Mouse (Mus musculus) limb, embryonic 13.5 days (tissue): ENCODE data around the gene Dnm3. TPM values are rescaled to one million over a fixed set of nuclear protein-coding genes. Genes with fewer than 3 reads are reported as not detected.

Source experiments
- ATAC-seq: fragments of 200-750 bp; cut with Nextera tagmentation; 2 replicates; pipeline ENCODE4 v1.8.0; 2017; ENCODE audit warnings: low read depth, moderate number of reproducible peaks, moderate TSS enrichment; ENCODE audit not compliant: low FRiP score
- H3K27ac ChIP-seq: fragments of 300-500 bp; sonication (generic); 2 replicates; pipeline ENCODE4 v1.5.1; 2015; ENCODE audit warnings: inconsistent platforms, mild to moderate bottlenecking, moderate library complexity
- H3K27me3 ChIP-seq: fragments of 300-500 bp; sonication (generic); 2 replicates; pipeline ENCODE4 v1.6.1; 2015; ENCODE audit warnings: mild to moderate bottlenecking, inconsistent platforms
- H3K36me3 ChIP-seq: fragments of 300-500 bp; sonication (generic); 2 replicates; pipeline ENCODE4 v1.6.1; 2015; ENCODE audit warnings: inconsistent platforms, mild to moderate bottlenecking, moderate library complexity
- H3K4me1 ChIP-seq: fragments of 300-500 bp; sonication (generic); 2 replicates; pipeline ENCODE4 v1.6.1; 2015; ENCODE audit warnings: inconsistent platforms
- H3K4me2 ChIP-seq: fragments of 300-500 bp; sonication (generic); replicated peaks from 2 replicates; pipeline ENCODE4 v1.6.1; 2015; ENCODE audit warnings: inconsistent platforms, mild to moderate bottlenecking, moderate library complexity
- H3K4me3 ChIP-seq: fragments of 300-500 bp; sonication (generic); 2 replicates; pipeline ENCODE4 v1.5.1; 2015; ENCODE audit warnings: moderate library complexity, mild to moderate bottlenecking, inconsistent platforms
- H3K9ac ChIP-seq: fragments of 300-500 bp; sonication (generic); 2 replicates; pipeline ENCODE4 v1.6.1; 2015; ENCODE audit warnings: mild to moderate bottlenecking, inconsistent platforms
- H3K9me3 ChIP-seq: fragments of 300-500 bp; sonication (generic); 2 replicates; pipeline ENCODE4 v1.6.1; 2016; ENCODE audit warnings: inconsistent platforms
- WGBS: fragments of 180-500 bp; shearing (Covaris S2); methylation state at CpG from one replicate; pipeline ENCODE4 v1.1.7; 2015; 5-methylcytosine and 5-hydroxymethylcytosine counted together
- polyA plus RNA-seq: library from polyadenylated mRNA; unstranded; fragments of >200 nt; fragmentation: Nextera tagmentation; extraction: Ambion mirVana; gene quantifications from 2 replicates; pipeline ENCODE4 v1.2.1, GENCODE M21; 2015

Dnm3 gene
- polyA plus RNA-seq, 1 experiment from 2014 or later, result 28.0 TPM

GRCm38 (mm10) chr1:162463676-162464075 is 14.2 kb downstream of the Dnm3 start:
- Histone ChIP-seq H3K27ac (no peak overlapping the region), H3K4me1 (no peaks in the 10 kb centered on the region), H3K4me2 (no peak overlapping the region), H3K27me3 (no peaks in the 10 kb centered on the region), H3K9ac (no peak overlapping the region), H3K36me3 (no peaks in the 10 kb centered on the region), H3K4me3 (no peak overlapping the region), H3K9me3 (no peaks in the 10 kb centered on the region)
- 91% methylated on average over 8 of the region's 8 CpGs for WGBS
- no peak for ATAC-seq

- H3K27me3 ChIP-seq, result no peaks in the 10 kb centered on the region
- no peaks in the 10 kb centered on the region for H3K9me3 ChIP-seq
- ATAC-seq, result no peak
- H3K4me1 ChIP-seq, result peaks cover 1% of the 10 kb centered on the region
- WGBS, result 76% methylated on average over 2 of the region's 2 CpGs
- no peaks in the 10 kb centered on the region for H3K36me3 ChIP-seq
- no peak overlapping the region for H3K4me3 ChIP-seq
- no peak overlapping the region for H3K9ac ChIP-seq
- no peak overlapping the region for H3K27ac ChIP-seq
- H3K4me2 ChIP-seq, result no peak overlapping the region
These were observed 19.1 kb downstream of the Dnm3 start for GRCm38 (mm10) chr1:162458711-162459110.

- WGBS, result 95% methylated on average over 6 of the region's 6 CpGs
- H3K4me1 ChIP-seq, result peaks cover 5% of the 10 kb centered on the region
- H3K27ac ChIP-seq, result no peak overlapping the region
- no peak for ATAC-seq
- no peaks in the 10 kb centered on the region for H3K36me3 ChIP-seq
- no peaks in the 10 kb centered on the region for H3K27me3 ChIP-seq
- no peak overlapping the region for H3K4me2 ChIP-seq
- H3K9ac ChIP-seq, result no peak overlapping the region
- H3K4me3 ChIP-seq, result no peak overlapping the region
- no peaks in the 10 kb centered on the region for H3K9me3 ChIP-seq
These were observed 21.0 kb downstream of the Dnm3 start for GRCm38 (mm10) chr1:162456861-162457260.

GRCm38 (mm10) chr1:162456406-162456805 is 21.4 kb downstream of the Dnm3 start:
- no peaks in the 10 kb centered on the region for H3K27me3 ChIP-seq
- H3K4me1 ChIP-seq, result peaks cover 5% of the 10 kb centered on the region
- no peak overlapping the region for H3K9ac ChIP-seq
- no peak overlapping the region for H3K27ac ChIP-seq
- no peak overlapping the region for H3K4me3 ChIP-seq
- WGBS, result 87% methylated on average over 4 of the region's 4 CpGs
- no peaks in the 10 kb centered on the region for H3K9me3 ChIP-seq
- H3K4me2 ChIP-seq, result no peak overlapping the region
- no peaks in the 10 kb centered on the region for H3K36me3 ChIP-seq
- no peak for ATAC-seq

- 44% methylated on average over 8 of the region's 8 CpGs for WGBS
These were observed 24.3 kb downstream of the Dnm3 start for GRCm38 (mm10) chr1:162453578-162453977.

GRCm38 (mm10) chr1:162453030-162453429 is 24.8 kb downstream of the Dnm3 start:
- 79% methylated on average over 6 of the region's 6 CpGs for WGBS
- no peak for ATAC-seq
- Histone ChIP-seq H3K4me3 (no peak overlapping the region), H3K27ac (no peak overlapping the region), H3K9me3 (no peaks in the 10 kb centered on the region), H3K4me1 (peaks cover 5% of the 10 kb centered on the region), H3K36me3 (no peaks in the 10 kb centered on the region), H3K27me3 (no peaks in the 10 kb centered on the region), H3K9ac (no peak overlapping the region), H3K4me2 (no peak overlapping the region)

More at GRCm38 (mm10) chr1:162453578-162453977, 24.3 kb downstream of the Dnm3 start:
- Histone ChIP-seq H3K9me3 (no peaks in the 10 kb centered on the region), H3K4me2 (no peak overlapping the region), H3K9ac (no peak overlapping the region), H3K4me1 (peaks cover 5% of the 10 kb centered on the region), H3K4me3 (no peak overlapping the region), H3K27ac (no peak overlapping the region), H3K36me3 (no peaks in the 10 kb centered on the region), H3K27me3 (no peaks in the 10 kb centered on the region)
- no peak; the same call in 1 of the 2 replicates for ATAC-seq

GRCm38 (mm10) chr1:162449161-162449909 is 28.5 kb downstream of the Dnm3 start:
- Histone ChIP-seq H3K27me3 (no peaks in the 10 kb centered on the region), H3K36me3 (no peaks in the 10 kb centered on the region), H3K27ac (no peak overlapping the region), H3K4me1 (peaks cover 5% of the 10 kb centered on the region), H3K4me3 (no peak overlapping the region), H3K9me3 (no peaks in the 10 kb centered on the region), H3K9ac (no peak overlapping the region), H3K4me2 (no peak overlapping the region)
- 69% methylated on average over 3 of the region's 3 CpGs for WGBS
- no peak for ATAC-seq

- WGBS, result 64% methylated on average over 8 of the region's 8 CpGs
- no peak overlapping the region for H3K4me2 ChIP-seq
- H3K27me3 ChIP-seq, result no peaks in the 10 kb centered on the region
- H3K36me3 ChIP-seq, result no peaks in the 10 kb centered on the region
- ATAC-seq, result no peak
- H3K4me3 ChIP-seq, result no peak overlapping the region
- H3K9ac ChIP-seq, result no peak overlapping the region
- no peak overlapping the region for H3K27ac ChIP-seq
- no peaks in the 10 kb centered on the region for H3K4me1 ChIP-seq
- no peaks in the 10 kb centered on the region for H3K9me3 ChIP-seq
These were observed 33.0 kb downstream of the Dnm3 start for GRCm38 (mm10) chr1:162444805-162445204.

- no peak overlapping the region for H3K4me2 ChIP-seq
- ATAC-seq, result no peak
These were observed 38.3 kb downstream of the Dnm3 start for GRCm38 (mm10) chr1:162439576-162439975.

GRCm38 (mm10) chr1:162436672-162437071 is 41.2 kb downstream of the Dnm3 start:
- 82% methylated on average over 3 of the region's 3 CpGs for WGBS
- peaks cover 2% of the 10 kb centered on the region; the same call in 1 of the 2 replicates for H3K4me1 ChIP-seq
- no peak overlapping the region for H3K9ac ChIP-seq
- H3K9me3 ChIP-seq, result no peaks in the 10 kb centered on the region
- H3K27ac ChIP-seq, result no peak overlapping the region
- no peak for ATAC-seq
- no peaks in the 10 kb centered on the region for H3K36me3 ChIP-seq
- H3K4me3 ChIP-seq, result no peak overlapping the region
- no peak overlapping the region for H3K4me2 ChIP-seq
- no peaks in the 10 kb centered on the region for H3K27me3 ChIP-seq

More at GRCm38 (mm10) chr1:162439576-162439975, 38.3 kb downstream of the Dnm3 start:
- Histone ChIP-seq H3K9ac (no peak overlapping the region), H3K9me3 (no peaks in the 10 kb centered on the region), H3K27me3 (no peaks in the 10 kb centered on the region), H3K4me3 (no peak overlapping the region), H3K27ac (no peak overlapping the region), H3K36me3 (no peaks in the 10 kb centered on the region), H3K4me1 (peaks cover 2% of the 10 kb centered on the region; the same call in 1 of the 2 replicates)

- WGBS, result 38% methylated on average over 2 of the region's 2 CpGs
- H3K9me3 ChIP-seq, result no peaks in the 10 kb centered on the region
- no peak for ATAC-seq
- H3K27me3 ChIP-seq, result no peaks in the 10 kb centered on the region
- no peaks in the 10 kb centered on the region for H3K4me1 ChIP-seq
- no peaks in the 10 kb centered on the region for H3K36me3 ChIP-seq
- no peak overlapping the region for H3K4me3 ChIP-seq
- H3K4me2 ChIP-seq, result no peak overlapping the region
- no peak overlapping the region for H3K27ac ChIP-seq
- no peak overlapping the region for H3K9ac ChIP-seq
These were observed 48.9 kb downstream of the Dnm3 start for GRCm38 (mm10) chr1:162428904-162429303.

GRCm38 (mm10) chr1:162425930-162426478 is 51.8 kb downstream of the Dnm3 start:
- H3K9me3 ChIP-seq, result no peaks in the 10 kb centered on the region
- H3K36me3 ChIP-seq, result no peaks in the 10 kb centered on the region
- H3K4me2 ChIP-seq, result no peak overlapping the region
- no peak overlapping the region for H3K9ac ChIP-seq
- H3K4me3 ChIP-seq, result no peak overlapping the region
- no peak for ATAC-seq
- H3K27ac ChIP-seq, result no peak overlapping the region
- no peaks in the 10 kb centered on the region for H3K4me1 ChIP-seq
- WGBS, result 77% methylated on average over 15 of the region's 15 CpGs
- peaks cover 3% of the 10 kb centered on the region; the same call in 1 of the 2 replicates for H3K27me3 ChIP-seq
